Mouse (Mus musculus) liver (tissue): ENCODE measurements around the gene 2810021J22Rik.

Experiments
- DNase-seq: peaks from one replicate; pipeline ENCODE4 v3.0.0-alpha.2; 2020; ENCODE audit warnings: mixed read lengths

2810021J22Rik gene

GRCm38 (mm10) chr11:58916879-58917744, 50.1 kb downstream of the 2810021J22Rik start:
- DNase-seq = peak; percentile 92

DNA sequence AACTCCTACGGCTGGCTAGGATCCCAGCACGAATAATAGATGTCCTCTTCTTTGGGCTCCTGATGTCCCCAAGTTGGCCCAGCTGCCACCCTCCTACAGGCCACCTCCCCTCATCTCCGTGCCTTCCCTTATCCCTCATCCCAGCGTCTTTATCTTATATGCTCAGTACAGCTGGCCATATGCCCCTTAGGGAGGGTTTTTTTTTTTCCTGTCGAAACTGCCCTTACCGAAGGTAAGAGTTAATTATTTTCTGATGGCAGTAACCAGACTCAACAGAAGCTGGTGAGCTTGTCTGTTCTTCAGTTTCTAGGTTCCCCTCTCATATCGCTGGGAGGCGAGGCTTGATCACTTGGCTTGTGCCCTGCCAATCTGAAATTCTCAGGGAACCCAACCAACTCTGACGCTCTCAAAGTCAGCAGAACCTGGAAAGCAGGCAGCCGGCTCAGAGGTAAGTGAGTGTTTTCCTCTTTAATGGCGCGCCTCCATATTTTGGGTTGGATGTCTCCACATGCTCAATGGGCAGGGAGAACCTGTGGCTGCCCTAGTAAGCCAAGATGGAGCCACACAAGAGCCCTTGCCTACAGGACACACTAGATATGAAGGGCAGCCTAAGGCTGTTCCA, 50.8 kb downstream of the 2810021J22Rik start, which contains the start of gene Btnl10:
Btnl10 (plus strand) TSS at position 164 of the 622 bp plus-strand sequence.
- DNase-seq = peak; percentile 82

- DNase-seq = peak; percentile 56
These were observed 51.7 kb downstream of the 2810021J22Rik start for GRCm38 (mm10) chr11:58918759-58919158.

GRCm38 (mm10) chr11:58922420-58922819, 55.4 kb downstream of the 2810021J22Rik start:
- DNase-seq = no peak

DNA sequence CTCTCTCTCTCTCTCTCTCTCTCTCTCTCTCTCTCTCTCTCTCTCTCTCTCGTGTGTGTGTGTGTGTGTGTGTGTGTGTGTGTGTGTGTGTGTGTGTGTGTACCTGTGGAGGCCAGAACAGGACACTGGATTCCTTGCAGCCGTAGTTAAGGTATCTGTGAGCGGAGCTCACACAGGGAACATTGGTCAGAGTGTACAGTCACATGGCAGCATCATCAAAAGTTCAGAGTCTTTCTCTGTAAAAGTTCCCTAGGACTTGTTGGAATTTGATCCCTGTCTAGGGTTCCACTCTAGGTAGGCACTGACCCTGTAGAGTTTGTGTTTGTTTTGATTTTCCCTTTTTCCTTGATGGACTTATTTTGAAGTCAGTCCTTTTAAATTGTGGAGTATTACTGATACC, 59.6 kb downstream of the 2810021J22Rik start:
- DNase-seq = no peak

DNA sequence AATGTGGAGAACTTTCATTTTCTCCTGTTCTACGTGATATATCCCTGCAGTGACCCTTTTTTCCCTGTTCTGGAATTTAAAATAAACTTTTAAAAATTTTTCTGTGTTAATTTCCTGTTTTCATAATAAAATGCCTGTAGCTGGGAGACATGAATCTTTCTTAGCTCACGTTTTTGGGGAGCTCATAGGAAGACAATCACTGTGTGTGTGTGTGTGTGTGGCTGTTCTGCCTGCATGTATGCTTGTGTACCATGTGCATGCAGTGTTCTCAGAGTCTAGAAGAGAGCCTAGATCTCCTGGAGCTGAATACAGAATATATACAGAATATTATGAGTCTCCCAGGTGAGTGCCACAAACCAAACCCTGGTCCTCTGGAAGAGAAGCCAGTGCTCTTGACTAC, 60.0 kb downstream of the 2810021J22Rik start:
- DNase-seq = no peak

GRCm38 (mm10) chr11:58927790-58928651, 61.0 kb downstream of the 2810021J22Rik start:
- DNase-seq = peak; percentile 86

DNA sequence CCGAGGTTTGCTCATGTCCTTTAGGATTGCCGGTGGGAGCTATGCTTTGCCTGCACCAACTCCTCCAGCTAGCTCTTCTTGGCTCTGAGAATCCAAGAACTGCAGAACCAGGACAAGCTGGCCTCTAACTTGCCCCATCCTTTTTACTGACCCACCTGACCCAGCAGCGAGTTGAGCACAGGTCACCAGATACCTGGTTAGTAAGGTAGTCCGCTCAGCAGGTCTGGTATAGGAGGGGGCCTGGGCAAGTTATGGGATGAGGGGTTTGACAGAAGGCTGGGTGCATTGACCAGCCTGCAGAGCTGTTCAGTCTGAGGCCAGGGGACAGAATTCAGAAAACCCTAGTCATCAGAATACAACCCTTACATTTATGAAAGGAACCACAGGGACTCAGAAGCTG, 62.0 kb downstream of the 2810021J22Rik start:
- DNase-seq = no peak

DNA sequence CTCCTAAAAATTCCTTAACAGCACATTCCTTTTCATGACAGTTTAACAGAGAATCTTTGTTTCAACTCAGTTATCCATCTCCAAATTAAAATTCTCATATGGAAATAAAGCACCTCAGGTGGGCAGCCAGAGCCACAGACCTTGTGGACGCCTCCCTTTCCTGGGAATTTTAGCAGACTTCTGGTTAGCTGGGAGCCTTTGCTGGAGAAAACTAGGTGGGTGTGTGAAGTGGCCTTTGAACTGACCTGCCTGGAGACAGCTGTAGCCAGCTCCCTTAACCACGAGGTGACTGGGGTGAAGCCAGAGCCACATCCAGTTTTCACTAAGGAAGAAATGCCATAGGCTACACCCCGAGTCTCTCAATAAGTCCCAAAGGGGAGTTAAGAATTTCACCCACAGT, 62.6 kb downstream of the 2810021J22Rik start:
- no peak for DNase-seq

GRCm38 (mm10) chr11:58930254-58930653, 63.2 kb downstream of the 2810021J22Rik start:
- peak; percentile 54 for DNase-seq

- DNase-seq = no peak
These were observed 64.6 kb downstream of the 2810021J22Rik start for GRCm38 (mm10) chr11:58931576-58931975.
